Mouse (Mus musculus) G1E (cell line): ENCODE results near the gene Nlrx1.

Source experiments
- CTCF ChIP-seq: IDR thresholded peaks from 2 replicates; pipeline ENCODE4 v1.5.1; 2012; ENCODE audit warnings: low read depth, low read length, inconsistent platforms, mixed read lengths
- GATA1 ChIP-seq: IDR thresholded peaks from 2 replicates; pipeline ENCODE4 v1.6.1; 2012; ENCODE audit warnings: borderline replicate concordance, low read length, inconsistent platforms, mixed read lengths
- GATA2 ChIP-seq: IDR thresholded peaks from 2 replicates; pipeline ENCODE4 v1.6.1; 2012; ENCODE audit warnings: low read depth, low read length, inconsistent platforms, borderline replicate concordance
- POLR2AphosphoS5 ChIP-seq: IDR thresholded peaks from 2 replicates; pipeline ENCODE4 v1.6.1; 2012; ENCODE audit warnings: low read depth, low read length, inconsistent platforms; ENCODE audit not compliant: insufficient replicate concordance
- TAL1 ChIP-seq: conservative IDR thresholded peaks from 2 replicates; pipeline ENCODE4 v1.6.1; 2012; ENCODE audit warnings: low read depth, low read length, inconsistent platforms, mixed read lengths

DNA sequence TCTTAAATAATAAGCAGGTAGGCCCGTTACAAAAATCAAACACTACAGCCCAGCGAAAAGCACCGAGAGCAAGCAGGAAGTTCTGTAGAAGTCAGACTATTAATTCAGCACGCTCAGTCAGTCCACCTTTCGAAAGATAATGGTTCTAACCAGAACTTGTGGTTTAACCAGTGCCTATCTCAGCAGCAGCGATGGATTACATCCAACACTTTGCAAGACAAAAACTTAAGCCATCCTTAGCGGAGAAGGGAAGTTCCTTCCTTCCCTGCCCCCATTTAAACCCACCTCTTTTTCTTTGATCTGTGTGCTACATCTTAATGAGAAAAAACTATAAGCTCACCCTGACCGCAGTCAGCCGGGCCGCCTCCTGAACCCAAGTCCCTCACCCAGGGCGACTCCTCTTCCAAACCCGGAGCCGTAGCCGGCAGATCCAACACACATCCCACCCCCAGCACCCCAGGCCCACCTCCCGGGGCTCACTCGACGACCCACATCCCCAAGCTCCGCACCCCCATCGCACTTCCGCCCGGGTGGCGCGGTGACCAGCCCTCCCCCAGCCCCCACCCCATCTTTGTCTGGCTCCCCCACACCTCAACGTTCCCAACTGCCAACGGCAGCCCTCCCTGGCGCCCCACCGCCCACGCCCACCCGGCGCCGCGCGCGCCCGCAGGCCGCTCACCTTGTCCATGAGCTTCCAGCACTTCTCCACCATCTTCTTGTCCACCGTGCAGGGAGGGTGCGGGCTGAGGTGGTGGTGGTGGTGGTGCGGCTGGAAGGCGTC, 35.2 kb downstream of the Nlrx1 start:
- no peak for TF ChIP-seq CTCF
- TF ChIP-seq GATA1: no peak
- no peak for TF ChIP-seq POLR2AphosphoS5
- no peak for TF ChIP-seq TAL1
- no peak for TF ChIP-seq GATA2
